Mouse (Mus musculus): ENCODE results near the gene Ddx60.

Ddx60 gene

GRCm38 (mm10) chr8:61985703-61986475 lies 58.0 kb downstream of the Ddx60 start:
- no peak for DNase-seq (ENCODE audit: low spot score in 2 of 2)

- no peak for DNase-seq (ENCODE audit: low spot score in 2 of 2)
Observed at GRCm38 (mm10) chr8:61989464-61989863, 61.6 kb downstream of the Ddx60 start.

GRCm38 (mm10) chr8:61992796-61993195 lies 64.9 kb downstream of the Ddx60 start:
- no peak for DNase-seq (ENCODE audit: low spot score in 2 of 2)

GRCm38 (mm10) chr8:61997125-61997524 lies 69.2 kb downstream of the Ddx60 start:
- DNase-seq (ENCODE audit: low spot score in 2 of 2): no peak

GRCm38 (mm10) chr8:62014166-62014565 lies 86.3 kb downstream of the Ddx60 start:
- no peak for DNase-seq (ENCODE audit: low spot score in 2 of 2)

DNA sequence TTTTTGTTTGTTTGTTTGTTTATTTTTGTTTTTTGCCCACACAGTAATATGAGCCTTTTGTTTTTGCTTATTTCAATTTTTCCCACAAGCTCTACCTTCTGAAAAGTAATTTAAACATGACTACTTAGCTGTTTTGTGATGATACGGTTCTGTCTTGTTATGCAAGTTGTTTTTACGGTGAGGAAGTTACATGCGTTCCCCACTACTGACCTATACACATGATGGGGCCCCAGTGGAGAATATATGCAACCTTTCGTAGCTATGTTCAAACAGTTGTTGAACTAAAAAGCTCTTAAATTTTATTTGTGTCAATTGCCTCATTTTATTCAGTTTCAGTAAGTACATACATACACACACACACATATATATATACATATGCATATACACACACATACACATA lies 86.7 kb downstream of the Ddx60 start:
- no peak for DNase-seq (ENCODE audit: low spot score in 2 of 2)

DNA sequence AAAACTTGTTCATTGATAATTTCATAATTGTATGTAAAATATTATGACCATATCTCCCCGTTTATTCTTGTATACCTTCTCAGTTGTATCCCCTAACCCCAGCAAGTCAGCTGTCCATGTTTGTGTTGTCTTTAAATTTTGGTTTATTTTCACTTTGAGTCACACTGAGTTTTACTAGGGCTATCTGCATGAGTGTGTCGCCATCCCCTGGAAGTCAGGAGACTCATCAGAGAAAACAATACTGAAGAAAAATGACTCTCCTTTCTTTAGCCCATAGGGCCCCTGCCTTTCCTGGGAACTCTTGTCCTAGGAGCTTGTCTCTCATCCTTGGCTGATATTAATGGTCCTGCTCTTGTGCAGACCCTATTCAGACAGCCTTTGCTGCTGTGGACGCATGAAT lies 106.5 kb downstream of the Ddx60 start:
- no peak for DNase-seq (ENCODE audit: low spot score in 2 of 2)

DNA sequence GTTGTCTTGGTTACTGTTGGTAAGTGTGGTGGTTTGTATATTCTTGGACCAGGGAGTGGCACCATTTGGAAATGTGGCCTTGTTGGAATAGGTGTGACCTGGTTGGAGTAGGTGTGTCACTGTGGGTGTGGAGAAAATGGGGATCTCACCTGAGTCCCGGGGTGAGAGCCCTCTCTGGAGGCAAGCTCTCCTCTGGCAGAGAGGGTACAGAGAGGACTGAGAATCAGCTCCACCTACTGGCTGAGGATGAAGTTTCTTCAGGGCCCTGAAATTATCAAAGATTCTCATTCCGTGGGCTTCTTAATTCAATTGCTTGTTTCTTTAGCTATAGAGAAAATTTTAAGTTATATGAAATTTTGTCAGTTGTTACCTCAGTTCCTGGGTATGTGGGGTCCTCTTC lies 118.9 kb downstream of the Ddx60 start:
- no peak for DNase-seq (ENCODE audit: low spot score in 2 of 2)

GRCm38 (mm10) chr8:62060357-62060756 lies 132.5 kb downstream of the Ddx60 start:
- peak in 1 of 2 experiments; percentile 7 for DNase-seq (ENCODE audit: low spot score in 2 of 2)

GRCm38 (mm10) chr8:62068305-62068704 lies 140.4 kb downstream of the Ddx60 start:
- no peak for DNase-seq (ENCODE audit: low spot score in 2 of 2)

DNA sequence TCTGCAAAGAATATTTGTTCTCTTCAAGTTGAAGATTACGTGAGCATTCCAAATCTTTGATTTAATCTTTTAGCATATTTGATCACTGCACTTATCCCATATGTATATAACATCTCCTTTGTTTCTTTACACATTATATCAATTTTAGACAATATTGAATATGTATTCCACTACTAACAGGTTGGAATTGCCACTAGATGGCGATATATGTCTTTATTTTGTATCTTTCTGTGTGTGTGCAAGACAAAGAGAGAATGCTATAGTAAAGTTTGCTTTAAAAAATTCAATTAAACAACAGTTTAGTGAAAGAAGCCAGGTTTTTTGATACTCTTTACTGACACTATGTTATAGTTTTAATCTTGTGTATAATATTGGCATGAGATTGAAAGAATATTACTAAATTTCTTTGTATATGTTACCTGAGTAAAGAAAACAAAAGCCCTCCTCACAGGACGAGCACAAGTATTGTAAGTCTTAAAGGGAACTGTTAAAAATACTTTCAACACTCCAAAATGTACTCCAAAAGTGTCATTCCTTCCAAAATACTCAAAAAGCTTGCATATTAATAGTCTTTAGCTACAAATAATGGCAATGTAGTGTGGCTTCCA lies 152.4 kb downstream of the Ddx60 start:
- DNase-seq (ENCODE audit: low spot score in 2 of 2): no peak

- no peak for DNase-seq (ENCODE audit: low spot score in 2 of 2)
Observed at GRCm38 (mm10) chr8:62081804-62082203, 153.9 kb downstream of the Ddx60 start.
